Mouse (Mus musculus) bone marrow macrophage, adult 2 months (primary cell): ENCODE measurements around the gene Qrich2.

Experiments used
- CTCF ChIP-seq: IDR thresholded peaks from 2 replicates; pipeline ENCODE4 v1.5.1; 2012; ENCODE audit warnings: low read depth, mild to moderate bottlenecking, low read length, moderate library complexity
- POLR2A ChIP-seq: IDR thresholded peaks from 2 replicates; pipeline ENCODE4 v1.6.1; 2012; ENCODE audit warnings: mild to moderate bottlenecking, low read depth, low read length, borderline replicate concordance

DNA sequence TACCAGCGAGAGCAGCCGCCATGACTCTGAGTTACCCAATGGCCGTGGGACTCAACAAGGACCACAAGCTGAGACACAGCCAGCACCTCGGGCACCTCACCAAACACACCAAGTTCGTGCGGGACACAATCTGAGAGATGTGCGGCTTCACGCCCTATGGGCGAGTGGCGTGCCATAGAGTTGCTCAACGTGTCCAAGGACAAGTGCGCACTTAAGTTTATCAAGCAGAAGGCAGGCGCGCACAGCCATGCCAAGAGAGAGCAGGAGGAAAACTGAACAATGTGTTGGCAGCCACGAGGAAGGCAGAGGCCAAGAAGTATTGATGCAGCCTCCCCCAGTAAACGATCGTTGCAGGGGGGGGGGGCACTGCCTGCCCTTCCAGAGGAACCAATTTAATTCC is 38.5 kb upstream of the Qrich2 start:
- TF ChIP-seq POLR2A (no peak), CTCF (no peak)
